In genomic region chr13:20204165-20204564, GRCm38 (mm10) we compare ENCODE assay signal across 14 mouse cellular contexts.
"Had no signal": no experiment of that assay in that cellular context is flagged by ENCODE, and none has a peak within 500 bp of the region (broad histone marks: within the 10 kb centered on the region; RNA-seq: fewer than 3 reads in every experiment).

No protein-coding gene starts in this region.

- H3K9me3 ChIP-seq: kidney, embryonic 15.5 days; limb, embryonic 13.5 days; liver, embryonic 15.5 days; neural tube, embryonic 12.5 days had no signal

- H3K4me3 ChIP-seq: kidney, embryonic 15.5 days; left cerebral cortex, adult 2 months; limb, embryonic 13.5 days; liver, embryonic 15.5 days; neural tube, embryonic 12.5 days had no signal

- H3K27me3 ChIP-seq: kidney, embryonic 15.5 days; limb, embryonic 13.5 days; liver, embryonic 15.5 days; neural tube, embryonic 12.5 days had no signal

- H3K9ac ChIP-seq: kidney, embryonic 15.5 days; limb, embryonic 13.5 days; liver, embryonic 15.5 days; neural tube, embryonic 12.5 days had no signal

- H3K36me3 ChIP-seq: kidney, embryonic 15.5 days; limb, embryonic 13.5 days; liver, embryonic 15.5 days; neural tube, embryonic 12.5 days had no signal

- DNase-seq: kidney, adult 2 months; kidney, postnatal 14 days; lung, adult 2 months; lung, postnatal 10 days; spleen, adult 18-20 months; thymus, postnatal 36 days had no signal

- H3K27ac ChIP-seq: kidney, embryonic 15.5 days; limb, embryonic 13.5 days; liver, embryonic 15.5 days; macrophage; neural tube, embryonic 12.5 days had no signal

- ATAC-seq: intestine, embryonic 16.5 days had no signal

- H3K4me1 ChIP-seq: kidney, embryonic 15.5 days; liver, embryonic 15.5 days; neural tube, embryonic 12.5 days had no signal

- H3K4me2 ChIP-seq: kidney, embryonic 15.5 days; limb, embryonic 13.5 days; liver, embryonic 11.5 days; liver, embryonic 15.5 days; neural tube, embryonic 12.5 days had no signal
